Mouse (Mus musculus) right cerebral cortex, postnatal 4 days (tissue): Measurements from ENCODE around the gene Klhl18.

Source experiments
- DNase-seq: peaks from one replicate; pipeline ENCODE4 v3.0.0-alpha.2; 2022

The Klhl18 gene

DNA sequence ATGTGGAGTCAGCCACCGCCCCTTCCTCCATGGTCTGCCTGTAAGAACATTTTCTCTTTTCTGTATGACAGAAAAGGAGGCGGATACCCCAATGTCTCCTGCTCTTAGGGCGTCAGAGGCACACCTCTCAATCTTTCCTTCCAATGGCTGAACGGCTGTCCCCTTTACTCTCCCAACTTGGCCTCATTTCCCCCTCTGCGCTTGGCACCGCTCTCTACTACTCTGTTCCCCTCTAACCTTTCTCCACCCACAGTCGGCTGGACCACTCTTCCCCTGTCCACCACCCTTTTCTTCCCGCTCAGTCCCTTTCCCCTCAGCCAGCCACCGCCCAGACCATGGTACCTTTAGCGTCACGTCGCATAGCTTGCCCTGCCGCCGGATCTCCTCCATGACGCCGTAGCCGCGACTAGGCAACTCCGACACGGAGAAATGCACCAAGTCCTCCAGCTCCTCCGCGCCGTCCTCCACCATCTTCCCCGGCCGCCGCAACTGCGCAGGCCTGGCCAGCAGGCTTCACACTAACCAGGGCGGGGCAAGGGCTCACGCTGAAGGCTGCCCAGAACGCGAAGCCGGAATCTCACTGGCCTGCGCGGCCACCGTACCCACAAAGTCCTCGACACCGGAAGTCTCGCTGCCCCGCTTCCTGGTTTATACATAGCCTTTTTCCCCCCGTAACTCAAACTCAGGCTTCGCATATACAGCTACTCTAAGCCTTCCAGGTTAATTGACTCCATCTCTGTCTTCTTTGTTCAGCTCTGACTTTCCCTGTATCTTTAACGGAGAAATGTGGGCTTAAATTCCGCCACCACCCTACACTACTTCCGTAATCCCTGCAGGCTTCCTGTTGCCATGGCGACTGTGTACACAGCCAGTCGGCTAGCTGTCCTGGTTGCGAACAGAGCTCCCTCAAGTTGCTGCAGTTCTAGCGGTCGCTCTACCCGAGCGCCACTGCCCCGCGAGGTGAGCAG is at the start of gene Klhl18, which contains the start of gene Kif9:
Gene Klhl18 (minus strand): TSS at position 571 of the 968 bp plus-strand sequence.
Gene Kif9 (plus strand): TSS at position 835 of the 968 bp plus-strand sequence.
- DNase-seq, result peak; percentile 93

DNA sequence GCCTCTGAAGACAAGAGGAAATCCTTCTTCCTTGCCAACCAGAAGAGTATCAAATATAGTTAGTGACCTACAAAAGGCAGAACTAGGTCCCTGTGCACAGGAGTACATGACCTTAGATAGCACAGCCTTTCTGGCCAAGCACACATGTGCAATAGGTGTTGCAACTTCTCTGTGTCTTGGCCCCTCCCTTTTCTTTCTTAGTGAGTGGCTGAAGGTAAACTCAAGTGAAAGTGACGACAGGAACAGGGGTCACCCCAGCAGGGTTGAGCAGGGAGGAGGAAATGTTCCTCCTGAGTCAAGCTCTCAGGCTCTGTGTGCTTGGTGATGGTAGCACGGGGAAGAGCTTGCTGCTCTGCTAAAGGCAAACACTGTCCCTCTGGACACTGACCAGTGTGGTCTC is 49.2 kb upstream of the Klhl18 start:
- no peak for DNase-seq

DNA sequence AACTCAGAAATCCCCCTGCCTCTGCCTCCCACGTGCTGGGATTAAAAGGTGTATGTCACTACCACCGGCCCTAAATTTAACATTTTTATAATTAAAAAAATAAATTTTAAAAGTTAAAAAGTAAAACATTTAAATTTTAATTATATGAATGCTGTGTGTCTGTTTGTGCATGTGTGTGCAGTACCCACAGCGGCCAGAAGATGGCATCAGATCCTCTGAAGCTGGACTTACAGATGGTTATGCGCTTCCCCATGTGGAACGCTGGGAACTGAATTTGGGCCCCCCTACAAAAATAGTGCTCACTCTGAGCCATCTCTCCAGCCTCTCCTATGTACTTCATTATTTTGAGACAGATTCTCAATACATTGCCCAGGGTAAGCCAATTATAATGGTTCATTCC is 14.4 kb upstream of the Klhl18 start:
- no peak for DNase-seq

DNA sequence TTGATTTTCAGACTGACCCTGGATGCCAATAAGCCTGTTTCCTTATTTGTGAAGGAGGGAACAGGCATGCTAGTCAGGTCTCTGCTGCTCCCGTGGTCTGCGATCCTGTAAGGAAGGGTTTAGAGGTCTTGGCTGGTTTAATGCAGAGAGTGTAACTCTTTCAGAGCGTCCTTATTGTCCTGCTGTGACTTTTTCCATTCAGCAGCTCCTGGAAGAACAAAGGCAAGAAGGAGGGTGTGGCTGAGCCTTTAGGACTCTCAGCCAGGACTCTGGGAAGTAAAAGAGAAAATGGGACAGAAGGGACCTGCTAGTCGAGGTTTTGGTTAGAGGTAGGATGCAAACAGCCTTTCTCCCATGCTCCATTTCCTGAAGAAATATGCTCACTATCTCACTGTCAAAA is 12.3 kb upstream of the Klhl18 start:
- no peak for DNase-seq

DNA sequence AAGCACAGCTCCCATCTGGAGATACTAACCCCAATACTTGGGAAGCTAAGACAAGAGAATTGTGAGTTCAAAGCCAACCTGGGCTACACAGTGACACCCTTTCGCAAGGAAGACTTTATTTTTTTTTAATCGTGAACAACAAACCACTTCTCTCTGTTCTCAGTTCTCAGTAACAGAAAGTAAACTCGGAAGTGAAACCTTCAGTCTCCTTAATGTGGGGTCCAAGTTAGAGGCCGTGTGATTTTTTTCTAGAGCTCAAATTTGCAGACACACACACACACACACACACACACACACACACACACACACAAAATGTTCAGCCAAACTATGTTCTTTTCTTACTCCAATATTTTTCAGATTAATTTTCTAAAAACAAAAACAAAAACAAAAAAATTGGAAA is 2.1 kb upstream of the Klhl18 start:
- DNase-seq, result no peak

DNA sequence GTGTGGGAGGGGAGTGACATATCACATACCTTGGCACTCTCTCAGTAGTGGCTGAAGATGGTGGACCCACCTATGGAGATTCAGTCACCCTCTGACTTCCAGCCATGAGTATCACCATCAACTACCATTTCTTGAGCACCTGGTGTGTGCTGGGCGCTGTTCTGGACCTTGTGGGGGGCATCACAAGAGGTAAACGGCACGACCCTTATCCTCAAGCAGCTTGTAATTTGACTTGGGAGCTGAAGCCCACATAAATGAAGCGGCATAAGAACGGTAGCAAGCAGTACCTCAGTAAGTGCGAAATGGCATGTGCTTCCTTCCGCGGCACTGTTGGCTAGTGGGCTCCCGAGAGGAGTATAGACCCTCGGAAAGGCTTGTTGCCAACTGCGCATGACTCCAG is 1.5 kb upstream of the Klhl18 start:
- DNase-seq, result no peak

DNA sequence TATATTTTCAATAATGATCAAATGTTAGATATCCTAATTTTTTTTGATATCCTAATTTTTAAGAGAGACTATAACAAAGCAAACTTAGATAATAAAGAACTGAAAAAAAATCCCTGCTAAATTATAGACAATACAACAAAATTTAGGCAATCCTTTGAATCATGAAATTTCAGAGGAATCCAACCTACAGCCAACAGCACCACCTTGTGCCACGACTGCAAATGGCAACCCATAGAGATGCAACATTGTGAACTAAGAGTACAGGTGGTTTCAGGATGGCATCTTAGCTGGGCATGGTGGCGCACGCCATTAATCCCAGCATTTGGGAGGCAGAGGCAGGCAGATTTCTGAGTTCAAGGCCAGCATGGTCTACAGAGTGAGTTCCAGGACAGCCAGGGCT is 10.3 kb downstream of the Klhl18 start:
- no peak for DNase-seq

DNA sequence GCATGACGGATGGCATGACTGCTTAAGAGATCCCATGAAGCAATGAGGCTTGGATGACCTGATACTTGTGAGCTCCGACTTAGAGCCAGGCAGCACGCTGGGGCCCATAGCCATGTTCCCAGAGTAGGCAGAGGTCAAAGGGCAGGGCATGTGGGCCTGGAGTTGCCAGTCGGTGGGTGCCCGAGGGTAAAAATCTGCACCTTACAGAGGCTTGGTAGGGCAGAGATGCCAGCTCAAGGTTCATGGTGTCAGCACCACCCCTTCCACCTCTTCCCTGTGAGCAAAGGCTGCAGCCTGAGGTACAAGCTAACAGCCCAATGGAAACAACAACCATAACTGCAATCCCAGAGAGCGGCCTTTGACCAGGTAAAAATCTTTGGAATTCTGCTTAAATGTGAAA is 11.2 kb downstream of the Klhl18 start:
- no peak for DNase-seq

DNA sequence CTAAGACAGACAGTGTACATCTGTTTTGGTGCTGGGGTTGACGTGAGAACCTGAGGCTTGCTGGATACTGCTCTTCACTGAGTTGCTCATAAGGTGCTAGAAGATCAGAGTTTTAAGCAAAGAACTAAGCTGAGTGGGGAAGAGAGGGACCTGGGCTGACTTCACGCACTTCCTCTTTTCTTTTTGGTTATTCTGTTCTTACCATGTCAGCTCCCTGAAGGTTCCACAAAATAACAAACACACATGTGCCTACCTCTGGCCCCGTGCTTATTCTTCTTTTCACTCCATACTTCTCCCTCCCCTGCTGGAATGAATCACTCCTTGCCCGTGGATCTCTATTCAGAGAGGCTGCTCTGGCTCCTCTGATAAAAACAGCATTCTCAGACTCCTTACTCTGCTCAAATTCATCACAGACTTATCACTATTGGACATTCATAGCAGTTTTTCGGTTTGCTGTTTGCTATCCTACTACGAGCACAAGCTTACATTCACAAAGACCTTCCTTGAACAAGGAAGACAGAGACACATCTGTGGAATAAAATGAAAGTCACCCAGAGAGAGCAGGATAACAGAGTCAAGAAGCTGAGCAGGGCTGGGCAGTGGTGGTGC is 12.4 kb downstream of the Klhl18 start:
- DNase-seq, result no peak

DNA sequence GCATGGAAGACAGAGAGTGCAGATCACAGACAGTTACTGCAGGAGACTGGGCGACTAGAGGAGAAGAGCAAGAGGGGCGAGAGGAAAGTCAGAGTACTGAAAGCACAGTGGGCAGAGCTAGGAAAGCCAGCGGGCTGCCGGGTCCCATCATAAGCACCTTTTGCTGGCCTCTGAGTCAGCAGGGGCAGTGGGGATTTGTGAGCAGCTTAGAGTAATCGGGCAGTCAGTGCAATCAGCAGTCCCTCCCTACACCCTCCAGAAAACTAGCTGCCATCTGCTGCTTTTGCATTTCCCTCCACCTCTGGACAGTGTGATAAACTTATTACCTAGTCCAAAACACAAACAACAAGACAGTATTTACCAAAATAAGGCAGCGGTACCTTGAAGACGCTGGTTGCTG is 14.2 kb downstream of the Klhl18 start:
- no peak for DNase-seq

DNA sequence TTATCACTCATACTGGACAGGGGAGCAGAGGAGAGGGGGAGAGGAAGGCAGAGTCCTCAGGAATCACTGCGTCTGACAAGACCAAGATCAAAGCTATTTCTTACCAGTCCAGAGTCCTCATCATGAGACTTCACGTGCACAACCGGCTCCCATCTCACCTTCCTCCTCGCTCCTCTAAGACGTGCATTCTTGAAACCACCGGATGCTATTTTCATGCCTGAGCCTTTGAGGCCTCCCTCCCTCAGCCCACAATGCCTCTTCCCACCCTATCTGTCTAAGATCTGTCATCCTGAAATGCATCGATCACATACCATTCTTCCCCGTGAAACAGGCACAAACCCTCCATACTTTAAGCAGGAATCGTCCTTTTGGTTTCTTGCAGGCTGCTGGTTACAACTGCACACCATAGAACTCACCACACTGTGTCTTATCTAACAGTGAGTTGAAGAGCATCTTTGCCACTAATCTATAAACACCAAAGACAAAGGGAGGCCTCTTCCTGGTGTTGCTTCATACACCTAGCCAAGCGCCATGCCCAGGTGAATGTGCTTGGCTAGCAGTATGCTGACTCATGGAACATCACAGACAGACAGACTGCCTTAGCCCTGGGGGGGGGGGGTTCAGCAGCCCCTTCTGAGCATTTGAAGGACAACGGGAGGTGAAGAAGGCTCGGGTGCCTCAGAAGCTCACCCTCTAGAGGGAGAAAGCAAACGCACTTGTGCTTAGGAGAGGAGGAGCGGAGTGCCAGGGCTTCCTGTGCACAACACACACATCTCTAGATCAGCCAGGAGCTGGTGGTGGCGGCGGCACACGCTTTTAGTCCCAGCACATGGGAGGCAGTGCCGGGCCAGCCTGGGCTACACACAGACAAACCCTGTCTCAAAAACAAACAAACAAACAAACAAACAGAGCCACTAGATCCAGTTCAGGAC is 15.3 kb downstream of the Klhl18 start:
- DNase-seq, result no peak

DNA sequence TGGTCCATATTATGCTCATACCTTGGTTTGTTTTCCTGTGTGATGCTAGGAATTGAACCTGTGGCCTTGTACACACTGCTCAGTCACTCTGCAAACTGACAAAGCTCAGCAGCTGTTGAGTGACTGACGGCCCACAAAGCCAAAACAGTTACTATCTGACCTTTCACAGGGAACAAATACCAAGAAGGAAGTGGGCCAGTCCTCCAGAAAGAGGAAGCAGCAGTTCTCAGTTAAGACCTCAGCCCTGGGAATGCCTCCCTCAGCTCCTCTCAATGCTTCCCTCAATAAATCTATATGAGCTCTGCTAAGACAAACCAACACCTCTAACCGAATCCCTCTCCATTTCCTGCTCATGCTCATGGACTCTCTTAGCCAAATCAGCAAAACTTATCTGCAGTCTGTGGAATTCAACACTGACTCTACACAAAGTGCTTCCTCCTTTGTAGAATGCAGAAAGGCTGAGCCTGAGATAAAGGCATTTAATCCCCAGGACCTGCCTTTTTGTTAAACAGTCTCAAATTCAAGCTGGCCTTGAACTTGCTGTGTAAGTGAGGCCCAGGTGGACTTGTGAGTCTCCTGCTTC is 17.3 kb downstream of the Klhl18 start:
- DNase-seq, result no peak

DNA sequence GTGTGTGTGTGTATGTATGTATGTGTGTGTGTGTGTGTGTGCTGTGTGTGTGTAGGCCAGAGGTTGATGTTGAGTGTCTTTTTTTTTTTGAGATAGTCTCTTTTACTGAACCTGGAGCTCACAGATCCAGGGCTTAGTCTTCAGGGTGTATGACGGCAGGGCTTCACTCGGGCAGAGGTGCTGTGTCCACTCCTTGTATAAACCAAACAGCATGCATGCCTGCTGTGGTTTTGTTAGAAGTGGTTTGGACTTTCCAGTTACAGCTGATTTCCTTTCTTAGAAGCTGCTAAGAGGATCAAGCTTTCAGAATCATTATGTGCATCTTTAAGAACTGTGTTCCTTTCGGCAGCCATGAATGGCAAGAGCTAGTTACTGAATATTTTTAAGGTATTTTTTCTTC is 18.6 kb downstream of the Klhl18 start:
- DNase-seq, result no peak

DNA sequence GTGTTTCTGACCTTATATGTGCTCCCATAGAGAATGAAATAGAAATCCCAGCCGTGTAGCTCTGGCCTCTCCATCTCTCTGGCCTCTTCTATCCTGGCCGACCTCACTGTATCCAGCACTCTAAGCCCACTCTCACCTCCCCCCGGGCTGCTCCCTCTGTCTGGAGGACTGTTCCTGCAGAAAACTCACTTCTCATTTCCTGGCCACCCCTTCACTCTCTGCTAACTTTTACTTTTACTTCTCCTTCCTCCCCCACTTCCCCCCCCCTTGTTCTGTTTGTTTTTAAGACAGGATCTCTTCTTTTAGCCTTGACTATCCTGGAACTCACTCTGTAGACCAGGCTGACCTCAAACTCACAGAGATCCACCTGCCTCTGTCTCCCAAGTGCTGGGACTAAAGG is 24.0 kb downstream of the Klhl18 start:
- no peak for DNase-seq

DNA sequence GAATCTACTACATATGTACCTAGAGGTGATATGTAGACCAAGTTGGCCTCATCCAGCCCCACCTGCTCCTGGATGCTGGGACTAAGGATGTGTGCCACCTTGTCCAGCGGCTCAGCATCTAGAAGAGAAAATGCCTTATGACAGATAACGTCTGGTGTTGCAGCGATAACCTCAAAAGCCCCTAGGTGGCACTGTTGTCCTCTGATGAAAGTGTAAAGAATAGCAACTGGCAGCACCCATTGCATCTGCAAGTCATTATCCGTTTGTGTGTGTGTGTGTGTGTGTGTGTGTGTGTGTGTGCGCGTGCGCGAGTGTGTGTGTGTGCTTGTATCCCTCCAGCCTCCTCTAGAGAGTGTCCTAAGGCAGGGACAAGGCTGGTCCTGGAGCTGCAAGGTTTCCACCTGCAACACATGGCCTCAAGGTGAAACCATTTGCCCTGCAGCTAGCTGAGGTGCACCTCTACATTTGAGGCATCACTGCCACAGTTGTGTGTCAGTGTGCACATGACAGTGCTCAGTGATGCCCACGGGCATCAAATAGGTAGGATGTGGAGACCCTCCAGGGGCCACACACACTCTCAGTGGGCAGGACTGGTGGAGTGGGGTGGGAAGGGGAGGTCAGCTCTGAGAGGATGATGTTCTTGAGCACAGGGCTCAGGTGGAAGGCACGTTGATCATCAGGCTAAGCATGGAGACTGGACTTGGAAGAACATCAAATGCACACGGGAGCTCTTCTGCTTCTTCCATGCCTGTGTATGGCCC is 27.5 kb downstream of the Klhl18 start:
- DNase-seq, result peak; percentile 72

DNA sequence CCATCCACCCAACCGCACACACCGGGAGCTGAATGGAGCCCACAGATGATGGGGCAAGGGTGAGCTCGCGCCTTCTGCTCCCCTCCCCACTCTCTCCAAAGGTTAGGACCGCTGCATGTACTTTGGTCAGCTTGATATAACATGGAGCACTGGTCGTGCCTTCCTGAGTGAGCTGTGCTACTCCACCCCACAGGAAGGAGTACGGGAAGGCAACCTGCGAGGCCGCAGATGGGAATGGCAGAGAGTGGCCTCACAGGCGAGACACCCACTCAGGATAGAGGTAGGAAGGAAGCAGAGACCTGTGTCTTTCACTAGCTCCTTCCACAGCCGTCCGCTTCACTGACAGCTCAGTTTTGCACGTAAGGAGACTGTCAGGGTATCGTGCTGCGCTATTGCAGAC is 28.1 kb downstream of the Klhl18 start:
- DNase-seq, result no peak

DNA sequence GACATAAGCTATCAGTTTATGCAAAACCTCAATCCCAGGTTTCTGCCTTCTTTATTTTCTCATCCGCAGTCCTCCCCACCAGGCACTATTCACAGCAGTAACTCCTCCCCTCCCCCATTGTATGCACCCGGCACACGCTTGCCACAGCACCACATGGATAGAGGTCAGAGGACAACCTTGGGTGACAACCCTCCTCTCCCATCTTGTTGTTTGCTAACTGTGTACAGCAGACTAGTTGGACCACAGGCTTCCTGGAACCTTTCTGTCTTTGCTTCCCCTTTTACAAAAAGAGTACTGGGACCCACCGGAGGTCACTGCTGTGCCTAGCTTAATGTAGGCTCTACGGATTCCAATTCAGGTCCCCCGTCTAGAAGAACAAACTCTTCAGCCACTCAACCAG is 35.9 kb downstream of the Klhl18 start:
- DNase-seq, result no peak

DNA sequence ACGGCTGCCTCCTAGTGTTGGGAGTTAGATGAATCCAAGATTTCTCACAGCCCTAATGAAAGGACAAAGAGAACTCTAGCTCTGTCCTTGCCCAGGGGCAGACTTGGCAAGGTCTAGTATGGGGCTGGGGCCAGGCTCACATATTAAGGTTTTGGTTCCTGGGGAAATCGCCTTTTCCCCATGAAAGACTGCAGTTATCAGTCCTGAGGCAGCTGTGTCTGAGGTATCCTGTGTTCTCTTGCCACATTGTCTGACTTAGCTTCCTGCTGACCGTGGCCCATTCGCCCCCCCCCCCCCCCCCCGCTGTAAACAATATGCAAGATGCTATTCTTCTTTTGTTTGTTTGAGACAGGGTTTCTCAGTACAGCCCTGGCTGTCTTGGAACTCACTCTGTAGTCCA is 36.4 kb downstream of the Klhl18 start:
- DNase-seq, result no peak

DNA sequence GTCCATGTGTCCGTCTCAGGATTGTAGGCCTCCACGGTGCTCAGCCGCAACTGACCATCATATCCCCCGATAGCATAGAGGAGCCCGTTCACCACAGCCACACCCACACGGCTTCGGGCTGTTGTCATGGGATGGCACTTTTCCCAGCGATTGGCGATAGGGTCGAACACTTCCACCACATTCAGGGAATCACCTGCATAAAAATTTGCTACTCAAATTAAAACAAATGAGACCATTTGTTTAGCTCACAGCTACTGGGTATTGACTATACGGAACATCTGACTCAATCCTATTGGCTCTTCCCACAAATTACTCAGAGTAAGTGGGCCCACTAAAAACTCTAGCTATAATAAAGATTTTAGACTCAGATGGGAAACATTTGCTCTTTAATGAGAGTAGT is 40.5 kb downstream of the Klhl18 start:
- no peak for DNase-seq

DNA sequence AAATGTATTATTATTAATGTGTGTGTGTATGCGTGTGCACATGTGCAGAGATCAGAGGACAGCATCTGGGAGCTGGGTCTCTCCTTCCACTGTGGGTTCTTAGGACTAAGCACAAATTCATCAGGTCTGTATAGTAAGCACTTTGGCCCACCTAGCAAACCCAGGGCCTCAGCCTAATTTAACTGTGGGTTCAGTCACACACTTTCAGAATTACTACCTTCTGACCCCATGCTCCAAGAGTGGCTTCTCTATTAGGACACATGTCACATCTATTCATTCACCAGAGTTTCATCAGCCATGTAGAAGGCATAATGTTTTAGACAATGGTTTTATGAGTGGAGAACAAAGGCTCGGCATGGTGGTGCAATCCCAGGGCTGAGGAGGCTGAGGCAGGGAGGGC is 43.4 kb downstream of the Klhl18 start:
- DNase-seq, result no peak

DNA sequence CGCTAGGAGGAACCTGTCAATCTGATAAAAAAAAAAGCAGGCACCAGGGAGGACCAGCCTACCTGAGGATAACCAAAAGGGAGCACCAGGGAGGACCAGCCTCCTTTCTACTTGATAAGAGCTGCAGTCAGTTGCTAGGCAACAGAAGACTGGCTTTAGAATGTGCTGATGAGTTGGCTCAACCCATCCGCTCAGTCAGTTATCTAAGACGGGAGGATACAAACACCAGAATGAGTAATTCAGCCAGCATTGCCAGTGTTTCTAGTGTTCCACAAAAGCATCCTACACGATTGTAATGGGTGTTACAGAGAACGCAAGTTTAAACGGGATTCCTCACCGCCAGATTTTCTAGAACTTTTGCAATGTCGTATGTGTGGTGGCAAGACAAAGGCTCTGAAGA is 45.3 kb downstream of the Klhl18 start:
- DNase-seq, result no peak

DNA sequence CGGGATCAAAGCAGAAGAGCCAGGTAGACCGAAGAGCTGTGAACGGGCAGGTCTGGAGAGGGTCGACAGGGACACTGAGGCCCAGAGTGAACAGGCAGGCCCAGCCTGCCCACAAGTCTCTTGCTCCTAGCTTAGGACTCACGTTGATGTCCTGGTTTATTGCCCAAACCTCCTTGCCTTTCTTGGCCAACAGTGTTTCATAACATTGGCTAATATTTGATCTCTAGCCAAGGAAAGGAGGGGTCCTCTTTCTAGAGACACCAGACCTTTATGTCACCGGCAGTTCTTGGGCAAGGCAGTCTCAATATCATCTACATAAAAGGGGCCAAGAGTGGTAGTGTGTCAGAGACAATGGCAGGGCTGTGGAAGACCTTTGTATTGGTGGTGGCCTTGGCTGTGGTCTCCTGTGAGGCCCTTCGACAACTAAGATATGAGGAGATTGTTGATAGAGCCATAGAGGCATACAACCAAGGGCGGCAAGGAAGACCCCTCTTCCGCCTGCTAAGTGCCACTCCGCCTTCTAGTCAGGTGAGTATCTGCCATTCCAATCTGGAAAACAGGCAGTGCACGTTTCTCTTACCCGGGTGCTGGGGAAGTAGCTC is 56.9 kb downstream of the Klhl18 start, which contains the start of gene Ngp:
Gene Ngp (plus strand): TSS at position 237 of the 602 bp plus-strand sequence.
- DNase-seq, result no peak
